Mouse (Mus musculus) kidney, postnatal 0 days (tissue): ENCODE data around the gene Gm20696. TPM values are rescaled to one million over a fixed set of nuclear protein-coding genes. Genes with fewer than 3 reads are reported as not detected.

Source experiments
- ATAC-seq: fragments of 200-750 bp; cut with Nextera tagmentation; replicated peaks from 2 replicates; pipeline ENCODE4 v1.8.0; 2017; ENCODE audit warnings: low read depth, moderate number of reproducible peaks, moderate TSS enrichment, moderate library complexity; ENCODE audit not compliant: low FRiP score
- DNase-seq: peaks from one replicate; pipeline ENCODE4 v3.0.0-alpha.2; 2016; ENCODE audit warnings: low spot score
- H3K27ac ChIP-seq: fragments of 300-500 bp; sonication (generic); 2 replicates; pipeline ENCODE4 v1.5.1; 2014; ENCODE audit warnings: mild to moderate bottlenecking
- H3K27me3 ChIP-seq: fragments of 300-500 bp; sonication (generic); 2 replicates; pipeline ENCODE4 v1.6.1; 2014; ENCODE audit warnings: low read length, mixed read lengths; ENCODE audit not compliant: insufficient read depth
- H3K36me3 ChIP-seq: fragments of 300-500 bp; sonication (generic); 2 replicates; pipeline ENCODE4 v1.6.1; 2014; ENCODE audit warnings: low read length, mixed read lengths; ENCODE audit not compliant: insufficient read depth
- H3K4me1 ChIP-seq: fragments of 300-500 bp; sonication (generic); replicated peaks from 2 replicates; pipeline ENCODE4 v1.6.1; 2014; ENCODE audit warnings: antibody characterized with exemption, low read length, mixed read lengths; ENCODE audit not compliant: insufficient read depth
- H3K4me2 ChIP-seq: fragments of 300-500 bp; sonication (generic); 2 replicates; pipeline ENCODE4 v1.6.1; 2014; ENCODE audit warnings: mild to moderate bottlenecking, low read length, moderate library complexity, mixed read lengths
- H3K4me3 ChIP-seq: fragments of 300-500 bp; sonication (generic); replicated peaks from 2 replicates; pipeline ENCODE4 v1.5.1; 2014; ENCODE audit warnings: low read depth, low read length
- H3K9ac ChIP-seq: fragments of 300-500 bp; sonication (generic); 2 replicates; pipeline ENCODE4 v1.6.1; 2014; ENCODE audit warnings: low read depth, low read length
- H3K9me3 ChIP-seq: fragments of 300-500 bp; sonication (generic); replicated peaks from 2 replicates; pipeline ENCODE4 v1.6.1; 2016; ENCODE audit warnings: low read length, inconsistent platforms, mixed read lengths
- CTCF ChIP-seq: IDR thresholded peaks from 2 replicates; pipeline ENCODE4 v1.5.1; 2016; ENCODE audit warnings: antibody characterized with exemption, low read depth, mild to moderate bottlenecking, moderate library complexity
- WGBS: fragments of 180-500 bp; shearing (Covaris S2); extraction: QIAGEN DNeasy Blood & Tissue Kit; methylation state at CpG from one replicate; pipeline ENCODE4 v1.1.7; 2014; 5-methylcytosine and 5-hydroxymethylcytosine counted together
- polyA plus RNA-seq: library from polyadenylated mRNA; unstranded; fragments of >200 nt; fragmentation: Nextera tagmentation; extraction: Ambion mirVana; gene quantifications from 2 replicates; pipeline ENCODE4 v1.2.1, GENCODE M21; 2015

Gene Gm20696
- polyA plus RNA-seq, 1 experiment from 2014 or later, result 1.7 TPM

- Histone ChIP-seq H3K4me3 (no peak overlapping the region), H3K36me3 (no peaks in the 10 kb centered on the region), H3K27ac (no peak overlapping the region), H3K4me2 (0 out of 2 replicates have a peak overlapping the region, but pooled peaks have one; percentile 2), H3K4me1 (no peaks in the 10 kb centered on the region; the same call in 1 of the 2 replicates), H3K27me3 (no peaks in the 10 kb centered on the region), H3K9me3 (no peaks in the 10 kb centered on the region), H3K9ac (no peak overlapping the region)
- ATAC-seq, result no peak
- no peak for DNase-seq
- WGBS, result 35% methylated on average over 17 of the region's 17 CpGs
- TF ChIP-seq CTCF, result no peak
Measured at GRCm38 (mm10) chr6:99614566-99615271, 51.9 kb downstream of the Gm20696 start.

GRCm38 (mm10) chr6:99611866-99612265 lies 54.7 kb downstream of the Gm20696 start:
- H3K9ac ChIP-seq, result no peak overlapping the region
- no peak for ATAC-seq
- peak; percentile 44; the same call in 1 of the 2 replicates for TF ChIP-seq CTCF
- DNase-seq, result no peak
- no peaks in the 10 kb centered on the region for H3K36me3 ChIP-seq
- H3K27ac ChIP-seq, result no peak overlapping the region
- WGBS, result 58% methylated on average over 6 of the region's 6 CpGs
- no peaks in the 10 kb centered on the region for H3K27me3 ChIP-seq
- H3K4me1 ChIP-seq, result no peaks in the 10 kb centered on the region
- H3K9me3 ChIP-seq, result no peaks in the 10 kb centered on the region
- H3K4me3 ChIP-seq, result no peak overlapping the region
- H3K4me2 ChIP-seq, result no peak overlapping the region

- TF ChIP-seq CTCF, result peak; percentile 5; the same call in 1 of the 2 replicates
- Histone ChIP-seq H3K9me3 (no peaks in the 10 kb centered on the region), H3K4me3 (no peak overlapping the region), H3K4me2 (peak overlapping the region; percentile 16), H3K9ac (no peak overlapping the region), H3K4me1 (no peaks in the 10 kb centered on the region), H3K27ac (no peak overlapping the region), H3K36me3 (no peaks in the 10 kb centered on the region), H3K27me3 (no peaks in the 10 kb centered on the region)
- DNase-seq, result peak; percentile 69
- no peak for ATAC-seq
- WGBS, result 23% methylated on average over 14 of the region's 14 CpGs
Measured at GRCm38 (mm10) chr6:99610454-99611427, 55.9 kb downstream of the Gm20696 start.

- DNase-seq (no peak), ATAC-seq (no peak)
- H3K9me3 ChIP-seq, result no peaks in the 10 kb centered on the region
- H3K4me1 ChIP-seq, result 0 out of 2 replicates have a peak, but pooled peaks cover 2% of the 10 kb centered on the region
- no peak for TF ChIP-seq CTCF
- H3K27me3 ChIP-seq, result no peaks in the 10 kb centered on the region
- H3K4me3 ChIP-seq, result no peak overlapping the region
- H3K27ac ChIP-seq, result no peak overlapping the region
- no peaks in the 10 kb centered on the region for H3K36me3 ChIP-seq
- no peak overlapping the region for H3K4me2 ChIP-seq
- WGBS, result 79% methylated on average over 7 of the region's 7 CpGs
- H3K9ac ChIP-seq, result no peak overlapping the region
Measured at GRCm38 (mm10) chr6:99606079-99606478, 60.5 kb downstream of the Gm20696 start.

- peaks cover 13% of the 10 kb centered on the region for H3K4me1 ChIP-seq
- H3K36me3 ChIP-seq, result no peaks in the 10 kb centered on the region
- no peaks in the 10 kb centered on the region for H3K27me3 ChIP-seq
- no peaks in the 10 kb centered on the region for H3K9me3 ChIP-seq
- no peak for TF ChIP-seq CTCF
- H3K9ac ChIP-seq, result no peak overlapping the region
- ATAC-seq (no peak), DNase-seq (no peak)
- WGBS, result 36% methylated on average over 2 of the region's 2 CpGs
- no peak overlapping the region for H3K4me2 ChIP-seq
- no peak overlapping the region for H3K4me3 ChIP-seq
- H3K27ac ChIP-seq, result no peak overlapping the region
Measured at GRCm38 (mm10) chr6:99604758-99605157, 61.8 kb downstream of the Gm20696 start.

GRCm38 (mm10) chr6:99602434-99602833 lies 64.2 kb downstream of the Gm20696 start:
- H3K4me2 ChIP-seq, result no peak overlapping the region
- no peaks in the 10 kb centered on the region for H3K27me3 ChIP-seq
- no peak for TF ChIP-seq CTCF
- WGBS, result 89% methylated on average over 7 of the region's 7 CpGs
- H3K36me3 ChIP-seq, result no peaks in the 10 kb centered on the region
- DNase-seq (no peak), ATAC-seq (no peak)
- no peaks in the 10 kb centered on the region for H3K9me3 ChIP-seq
- no peak overlapping the region for H3K9ac ChIP-seq
- H3K4me1 ChIP-seq, result peaks cover 15% of the 10 kb centered on the region
- no peak overlapping the region for H3K27ac ChIP-seq
- H3K4me3 ChIP-seq, result no peak overlapping the region
